Mouse (Mus musculus) liver, embryonic 14.5 days (tissue): ENCODE measurements at regions not wholly inside any gene's neighbourhood (a gene's known extent, or its start where the extent isn't known, plus 50 kb on each side); places are given as distances from the start of the nearest gene placed in this dataset.

ENCODE experiments used
- CTCF ChIP-seq: IDR thresholded peaks from 2 replicates; pipeline ENCODE4 v1.5.1; 2016; ENCODE audit warnings: antibody characterized with exemption, low read depth, control low read depth
- EP300 ChIP-seq: IDR thresholded peaks from 2 replicates; pipeline ENCODE4 v1.6.1; 2016; ENCODE audit warnings: antibody characterized with exemption, low read depth

DNA sequence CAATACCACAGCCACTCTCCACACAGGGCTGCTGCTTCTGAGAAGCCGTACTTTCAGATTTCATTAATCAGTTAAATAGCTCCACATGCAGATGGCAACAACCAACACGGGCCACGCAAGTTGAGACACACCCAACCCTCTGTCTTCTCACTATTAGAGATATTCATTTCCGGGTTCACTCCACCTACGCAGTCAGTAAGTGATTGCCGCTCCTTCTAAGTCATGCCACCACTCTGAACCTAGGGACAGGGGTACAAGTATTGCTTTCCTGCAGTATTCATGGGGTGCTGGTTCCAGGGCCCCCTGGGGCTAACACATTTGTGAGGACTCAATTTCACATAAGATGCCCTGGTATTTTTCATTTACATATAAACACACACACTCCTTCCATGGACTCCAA is 176.3 kb downstream of the Maf start:
- TF ChIP-seq CTCF (no peak), EP300 (no peak)
